Mouse (Mus musculus): ENCODE measurements around the gene 4933405L10Rik. TPM values are rescaled to one million over a fixed set of nuclear protein-coding genes. Genes with fewer than 3 reads are reported as not detected.

The 4933405L10Rik gene
- total RNA-seq, 2 experiments from 2014 or later: not detected

DNA sequence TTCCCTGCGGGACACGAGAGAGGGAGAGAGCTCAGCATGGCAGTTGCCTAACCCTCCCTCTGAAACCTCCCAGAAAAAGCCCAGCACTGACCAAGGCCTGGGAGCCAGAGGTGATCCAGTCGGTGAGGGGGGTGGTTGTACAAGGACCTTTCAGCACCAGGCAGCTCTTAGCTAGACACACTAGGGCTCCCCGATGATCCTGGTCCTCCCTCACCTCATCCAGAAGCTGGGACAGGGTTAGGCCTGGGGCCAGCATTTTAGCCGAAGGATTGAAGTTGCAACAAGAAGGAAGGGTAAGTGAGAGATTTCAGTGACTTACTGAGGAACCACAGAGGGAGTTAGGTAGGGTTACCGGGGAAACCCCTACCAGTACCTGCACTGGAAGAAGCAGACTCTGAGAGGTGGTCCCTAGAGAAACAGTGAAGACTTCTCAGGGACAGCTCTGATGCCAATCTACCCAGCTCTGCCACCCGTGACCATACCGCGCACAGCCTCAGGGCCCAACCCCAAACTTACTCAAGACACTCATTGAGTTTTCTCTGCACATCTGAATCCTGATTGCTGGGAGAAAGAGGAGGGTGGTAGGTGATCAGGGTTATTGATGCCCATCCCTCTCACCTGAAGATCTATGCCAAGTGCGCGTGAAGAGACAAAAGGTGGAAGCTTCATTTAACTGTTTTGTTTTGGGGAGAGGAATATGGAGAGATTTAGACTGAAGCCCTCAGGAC, 7.8 kb upstream of the 4933405L10Rik start:
- ATAC-seq (replicated peaks; ENCODE audit: low FRiP score, poor library complexity, severe bottlenecking): no peak

DNA sequence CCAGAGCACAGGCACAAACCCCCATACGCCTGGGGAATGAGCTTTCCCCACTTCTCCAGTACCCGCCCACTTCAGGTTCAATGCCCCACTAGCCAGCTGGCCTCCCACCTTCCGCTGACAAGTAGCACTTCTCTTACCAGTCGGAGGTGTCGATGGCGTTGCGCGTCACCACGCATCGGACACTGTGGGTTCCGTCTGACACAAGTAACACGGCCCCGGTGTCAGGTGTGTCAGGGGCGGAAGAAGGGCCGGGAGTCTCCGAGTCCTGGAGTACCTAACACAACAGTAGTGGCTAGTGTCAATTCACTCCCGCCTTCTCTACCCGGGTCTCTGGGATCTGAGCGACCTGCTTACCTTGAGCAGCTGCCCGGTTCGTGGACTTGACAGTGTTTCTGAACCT, 6.9 kb upstream of the 4933405L10Rik start:
- ATAC-seq (replicated peaks; ENCODE audit: low FRiP score, poor library complexity, severe bottlenecking): peak; percentile 57

DNA sequence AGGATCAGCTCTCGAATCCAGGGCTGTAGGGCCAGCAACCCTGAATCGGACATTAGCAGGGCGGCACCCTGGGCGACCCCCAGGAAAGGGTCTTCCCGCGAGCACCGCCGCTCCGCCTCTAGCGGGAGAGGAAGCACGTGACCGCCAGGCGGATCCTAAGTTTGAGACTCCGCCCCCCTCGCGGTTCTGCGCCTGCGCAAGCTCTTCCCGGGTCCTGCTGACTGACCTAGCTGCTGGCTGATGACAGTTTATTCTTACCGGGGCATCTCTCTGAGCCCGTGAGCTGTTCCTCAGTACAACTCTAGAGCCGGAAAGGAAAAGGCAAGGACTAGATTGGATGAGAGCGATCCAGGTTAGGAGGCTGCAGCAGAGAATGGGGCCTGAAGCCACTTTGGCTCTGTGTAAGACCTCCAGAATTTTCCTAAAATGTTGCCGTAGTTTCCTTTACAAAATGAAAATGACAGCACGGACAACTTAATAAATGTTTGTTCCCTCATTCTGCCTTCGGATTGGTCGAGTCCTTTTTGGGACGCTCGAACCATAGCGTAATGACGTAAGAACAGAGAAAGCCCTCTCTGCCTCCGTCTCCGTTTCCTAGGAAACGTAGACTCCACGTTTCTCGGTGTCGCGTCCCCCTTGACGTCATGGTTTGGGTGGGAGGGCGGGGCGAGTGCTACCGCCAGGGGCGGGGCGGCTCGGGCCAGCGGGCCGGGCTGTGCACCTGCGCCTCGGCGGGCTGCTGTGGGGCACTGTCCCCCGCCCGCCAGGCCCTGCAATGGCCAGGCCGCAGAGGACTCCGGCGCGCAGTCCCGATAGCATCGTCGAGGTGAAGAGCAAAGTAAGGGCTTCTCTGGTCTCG, 6.3 kb upstream of the 4933405L10Rik start, which contains the start of the genes Acd and Pard6a:
Gene Acd, minus strand, starts transcription at position 137 of the 859 bp plus-strand sequence.
Gene Pard6a, plus strand, starts transcription at position 183 of the 859 bp plus-strand sequence.
- ATAC-seq (replicated peaks; ENCODE audit: low FRiP score, poor library complexity, severe bottlenecking): peak; percentile 87

DNA sequence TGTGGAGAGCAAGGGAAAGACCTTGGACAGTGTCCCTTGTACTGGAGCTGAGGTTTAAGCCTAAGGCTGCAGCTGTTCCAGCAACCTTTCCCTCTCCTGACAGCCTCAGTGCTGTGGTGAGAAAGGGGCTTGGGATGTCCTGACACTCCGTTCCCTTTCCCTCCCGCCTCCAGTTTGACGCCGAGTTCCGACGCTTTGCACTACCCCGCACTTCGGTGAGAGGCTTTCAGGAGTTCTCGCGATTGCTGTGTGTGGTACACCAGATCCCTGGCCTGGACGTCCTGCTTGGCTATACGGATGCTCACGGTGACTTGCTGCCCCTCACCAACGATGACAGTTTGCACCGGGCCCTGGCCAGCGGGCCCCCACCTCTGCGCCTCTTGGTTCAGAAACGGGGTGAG, 5.5 kb upstream of the 4933405L10Rik start:
- ATAC-seq (replicated peaks; ENCODE audit: low FRiP score, poor library complexity, severe bottlenecking): no peak

DNA sequence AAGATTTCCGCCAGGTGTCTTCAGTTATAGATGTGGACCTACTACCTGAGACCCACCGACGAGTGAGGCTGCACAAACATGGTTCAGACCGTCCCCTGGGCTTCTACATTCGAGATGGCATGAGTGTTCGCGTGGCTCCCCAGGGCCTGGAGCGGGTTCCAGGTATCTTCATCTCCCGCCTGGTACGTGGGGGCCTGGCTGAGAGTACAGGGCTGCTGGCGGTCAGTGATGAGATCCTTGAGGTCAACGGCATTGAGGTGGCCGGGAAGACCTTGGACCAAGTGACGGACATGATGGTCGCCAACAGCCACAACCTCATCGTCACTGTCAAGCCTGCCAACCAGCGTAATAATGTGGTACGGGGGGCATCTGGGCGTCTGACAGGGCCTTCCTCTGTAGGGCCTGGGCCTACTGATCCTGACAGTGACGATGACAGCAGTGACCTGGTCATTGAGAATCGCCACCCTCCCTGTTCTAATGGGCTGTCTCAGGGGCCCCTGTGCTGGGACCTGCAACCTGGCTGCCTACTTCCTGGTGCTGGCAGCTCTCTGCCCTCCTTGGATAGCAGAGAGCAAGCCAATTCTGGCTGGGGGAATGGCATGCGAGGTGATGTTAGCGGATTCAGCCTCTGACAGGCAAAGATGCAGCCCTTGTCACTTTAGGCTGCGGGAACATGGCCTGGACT, 4.6 kb upstream of the 4933405L10Rik start:
- ATAC-seq (replicated peaks; ENCODE audit: low FRiP score, poor library complexity, severe bottlenecking): no peak

DNA sequence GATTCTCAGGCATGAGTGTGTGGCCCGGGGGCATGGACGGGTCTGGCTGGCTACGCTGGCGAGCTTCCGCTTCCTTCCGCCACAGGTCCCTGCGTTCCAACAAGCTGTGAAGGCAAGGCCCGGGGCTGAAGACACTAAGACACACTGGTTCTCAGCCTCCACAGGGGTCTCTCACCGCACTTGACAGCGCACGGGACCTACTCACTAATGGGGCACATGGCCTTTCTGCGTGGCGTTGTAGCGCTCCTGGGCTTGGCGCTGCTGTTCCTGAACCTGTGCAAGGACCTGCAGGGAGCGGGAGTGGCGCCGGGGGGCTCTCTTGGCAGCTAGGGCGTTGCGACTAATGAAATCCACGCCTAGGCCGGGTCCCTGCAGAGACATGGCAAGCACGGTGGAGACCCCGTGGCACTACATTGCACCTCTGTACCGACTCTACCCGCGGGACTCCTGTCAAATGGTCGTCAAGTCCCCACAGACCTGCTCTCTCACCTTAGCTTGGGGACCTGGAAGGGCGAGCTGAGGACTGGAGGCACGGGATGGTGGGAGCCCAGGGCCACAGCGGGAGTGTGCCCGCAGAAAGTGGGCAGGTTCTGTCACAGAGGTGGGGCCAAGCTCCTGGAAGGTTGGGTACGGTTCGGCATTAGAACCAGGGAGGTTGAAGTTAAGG, 3.2 kb upstream of the 4933405L10Rik start:
- no peak for ATAC-seq (replicated peaks; ENCODE audit: low FRiP score, poor library complexity, severe bottlenecking)

DNA sequence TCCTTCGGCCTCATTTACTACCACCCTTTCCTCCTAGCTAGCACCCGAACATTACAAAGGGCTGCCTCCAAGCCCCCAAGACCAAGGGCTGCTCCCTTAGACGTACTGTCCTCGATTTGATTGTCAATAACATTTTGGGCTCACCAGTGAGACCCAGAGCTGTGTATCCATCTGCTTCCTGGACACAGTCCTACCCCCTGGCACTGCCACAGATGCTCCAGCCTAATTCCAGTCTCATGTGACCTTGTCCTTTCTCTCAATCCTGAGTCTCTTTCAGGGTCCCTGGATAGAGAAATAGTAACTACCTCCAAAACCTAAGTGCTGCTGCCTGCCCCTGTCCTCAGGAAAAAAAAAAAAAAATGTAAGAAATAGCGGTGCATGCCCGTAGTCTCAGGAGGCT, 2.5 kb upstream of the 4933405L10Rik start:
- ATAC-seq (replicated peaks; ENCODE audit: low FRiP score, poor library complexity, severe bottlenecking): no peak

DNA sequence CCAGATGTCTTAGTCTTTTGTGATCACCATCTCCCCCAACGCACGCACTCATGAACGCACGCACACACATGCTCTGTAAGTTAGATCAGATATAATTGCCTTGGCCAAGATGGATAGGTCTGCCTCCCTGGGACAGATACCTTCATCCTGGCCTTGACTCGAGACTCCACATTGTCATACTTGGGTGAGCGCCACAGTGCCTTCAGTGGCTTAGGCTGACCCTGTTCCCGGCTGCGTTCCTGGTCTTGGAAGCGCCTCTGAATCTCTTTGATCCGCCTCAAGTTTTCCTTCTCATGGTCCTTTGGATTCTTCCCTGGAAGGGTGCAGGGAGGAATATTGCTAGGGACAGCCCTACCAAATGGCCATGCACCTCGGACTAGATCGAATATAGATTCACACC, 1.0 kb upstream of the 4933405L10Rik start:
- no peak for ATAC-seq (replicated peaks; ENCODE audit: low FRiP score, poor library complexity, severe bottlenecking)

DNA sequence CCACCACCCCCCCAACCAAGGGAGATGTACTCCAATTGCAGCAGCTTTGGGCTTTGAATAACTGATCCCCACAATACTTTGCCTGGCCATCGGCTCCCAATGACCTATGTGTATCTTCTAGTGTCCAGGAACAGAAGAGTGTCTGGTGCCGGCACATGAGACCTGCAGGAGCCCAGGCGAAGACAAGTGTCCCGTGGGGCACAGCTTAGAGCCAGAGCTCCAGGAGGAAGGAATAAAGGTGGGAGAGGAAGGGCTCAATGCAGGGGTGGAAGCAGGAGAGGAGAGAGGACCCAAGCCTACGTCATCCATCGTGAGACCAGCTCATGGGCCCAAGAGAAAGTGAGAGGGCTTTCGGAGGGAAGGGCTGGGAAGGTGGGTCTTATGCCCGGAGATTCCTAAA, 1.2 kb downstream of the 4933405L10Rik start:
- ATAC-seq (replicated peaks; ENCODE audit: low FRiP score, poor library complexity, severe bottlenecking): no peak

DNA sequence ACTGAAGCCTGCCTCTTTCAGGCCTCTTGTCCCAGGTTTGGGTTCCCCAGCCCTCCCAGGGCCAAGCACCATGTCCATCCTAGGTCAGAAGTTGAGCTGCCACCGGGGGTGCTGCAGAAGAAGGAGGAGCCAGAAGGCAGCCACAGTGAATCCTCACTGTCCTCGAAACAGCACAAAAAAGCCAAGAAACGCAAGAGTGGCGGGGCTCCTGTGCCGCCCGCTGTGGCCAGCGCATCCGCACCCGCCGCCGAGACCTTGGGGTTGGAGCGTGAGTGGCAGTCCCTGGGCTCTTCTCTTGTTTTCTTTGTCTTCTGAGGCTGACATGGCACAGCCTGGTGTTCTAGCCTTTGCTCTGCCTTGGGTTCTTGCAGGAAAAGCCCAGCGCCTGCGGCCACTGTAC, 1.9 kb downstream of the 4933405L10Rik start:
- no peak for ATAC-seq (replicated peaks; ENCODE audit: low FRiP score, poor library complexity, severe bottlenecking)

DNA sequence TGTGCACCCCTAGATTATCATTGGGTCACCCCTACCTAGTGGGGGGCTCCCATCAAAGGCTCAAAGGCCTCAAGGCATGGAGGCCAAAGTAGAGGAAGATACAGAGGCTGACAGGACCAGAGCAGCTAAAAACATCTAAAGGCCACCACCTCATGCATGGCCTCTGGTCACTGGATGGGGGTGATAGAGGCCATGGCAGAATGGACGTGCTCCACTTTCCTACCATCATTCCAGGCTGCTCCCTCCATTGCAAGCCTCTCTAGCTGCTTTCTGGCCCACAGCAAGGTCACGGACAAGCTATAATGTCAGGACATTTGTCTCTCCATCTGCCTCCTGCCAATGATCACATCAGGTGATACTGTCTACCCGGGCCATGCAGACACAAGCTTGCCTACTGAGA, 4.8 kb downstream of the 4933405L10Rik start:
- no peak for ATAC-seq (replicated peaks; ENCODE audit: low FRiP score, poor library complexity, severe bottlenecking)

DNA sequence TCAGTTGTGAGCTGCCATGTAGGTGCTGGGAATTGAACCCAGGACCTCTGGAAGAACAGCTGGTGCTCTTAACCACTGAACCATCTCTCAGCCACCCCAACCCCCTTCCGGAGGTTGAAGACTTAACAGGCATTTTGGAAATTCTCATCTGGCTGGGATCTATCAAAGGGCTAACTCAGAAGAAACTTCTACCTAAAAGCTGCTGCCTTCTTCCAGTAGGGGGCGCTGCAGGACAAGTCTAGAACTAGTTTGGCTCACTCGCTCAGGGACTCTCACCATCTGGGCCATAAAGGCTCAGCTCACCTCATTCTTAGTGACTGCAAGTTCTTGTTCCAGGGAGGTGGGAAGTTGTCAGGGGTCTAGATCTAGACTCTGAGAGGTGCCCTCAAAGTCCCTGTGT, 6.7 kb downstream of the 4933405L10Rik start:
- peak; percentile 85 for ATAC-seq (replicated peaks; ENCODE audit: low FRiP score, poor library complexity, severe bottlenecking)

DNA sequence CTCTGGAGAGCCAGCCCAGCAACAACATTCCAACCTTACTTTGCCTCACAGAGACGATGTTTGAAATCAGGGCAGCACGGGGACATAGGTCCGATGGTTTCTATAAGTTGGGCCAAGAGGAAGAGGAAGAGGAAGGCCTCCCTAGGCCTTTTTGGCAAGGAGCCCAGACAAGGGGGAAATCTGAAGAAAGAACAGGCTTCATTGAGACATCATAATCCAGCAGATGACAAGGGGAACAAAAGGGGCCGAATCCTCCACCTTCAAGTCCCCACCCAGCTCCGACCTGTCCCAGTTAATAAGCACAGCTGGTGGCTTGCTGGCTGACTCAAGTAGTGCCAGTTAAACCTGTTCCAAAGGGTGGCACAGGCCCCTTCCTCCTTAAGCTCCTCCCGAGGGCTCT, 7.6 kb downstream of the 4933405L10Rik start:
- no peak for ATAC-seq (replicated peaks; ENCODE audit: low FRiP score, poor library complexity, severe bottlenecking)

DNA sequence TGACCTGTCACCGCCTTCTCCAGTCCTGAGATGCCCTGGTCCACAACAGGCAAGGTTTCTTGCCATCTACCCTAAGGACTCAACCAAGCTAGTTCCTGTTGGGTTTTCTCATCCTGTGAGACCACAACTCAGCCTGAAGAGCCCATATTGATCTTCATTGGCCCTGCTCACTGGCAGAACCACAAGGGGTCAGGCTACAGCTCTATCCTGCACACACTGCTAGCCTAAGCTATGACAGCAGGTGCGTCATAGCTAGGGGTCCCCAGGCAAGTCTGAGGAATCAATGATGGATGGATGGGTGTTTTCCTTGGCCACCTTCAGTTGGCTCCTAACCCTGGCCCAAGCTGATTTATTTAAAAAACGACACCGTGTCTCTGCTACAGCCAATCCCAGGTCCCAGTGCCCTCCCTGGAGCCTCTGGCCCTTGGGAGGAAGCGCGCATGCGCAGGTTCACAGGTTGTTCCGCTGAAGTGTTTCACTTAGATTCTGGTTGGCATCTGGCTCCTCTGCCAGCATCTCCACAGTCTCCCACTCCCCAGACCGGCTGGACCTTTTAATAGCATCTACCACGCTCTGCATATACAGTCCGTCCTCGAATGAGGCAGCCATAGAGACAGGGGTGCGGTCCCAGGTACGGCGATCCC, 9.0 kb downstream of the 4933405L10Rik start:
- no peak for ATAC-seq (replicated peaks; ENCODE audit: low FRiP score, poor library complexity, severe bottlenecking)

DNA sequence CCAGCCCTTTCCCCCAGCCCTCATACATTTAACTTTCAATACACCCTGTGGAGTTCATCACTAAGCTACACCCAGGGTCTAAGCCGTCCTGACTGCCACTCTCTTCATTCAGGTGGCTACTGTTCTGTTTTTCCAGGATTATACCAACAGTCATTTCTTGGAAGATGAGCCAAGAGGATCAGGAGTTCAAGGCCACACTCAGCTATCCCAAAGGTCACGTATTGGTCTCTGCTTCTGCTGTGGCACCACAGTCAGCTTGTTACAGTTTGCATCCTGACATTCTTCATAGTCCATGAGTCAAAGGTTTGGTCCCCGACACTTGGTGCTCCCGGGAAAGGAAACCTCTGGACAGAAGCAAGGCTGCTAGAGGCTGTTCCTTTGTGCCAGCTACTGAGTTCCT, 12.2 kb downstream of the 4933405L10Rik start:
- no peak for ATAC-seq (replicated peaks; ENCODE audit: low FRiP score, poor library complexity, severe bottlenecking)

DNA sequence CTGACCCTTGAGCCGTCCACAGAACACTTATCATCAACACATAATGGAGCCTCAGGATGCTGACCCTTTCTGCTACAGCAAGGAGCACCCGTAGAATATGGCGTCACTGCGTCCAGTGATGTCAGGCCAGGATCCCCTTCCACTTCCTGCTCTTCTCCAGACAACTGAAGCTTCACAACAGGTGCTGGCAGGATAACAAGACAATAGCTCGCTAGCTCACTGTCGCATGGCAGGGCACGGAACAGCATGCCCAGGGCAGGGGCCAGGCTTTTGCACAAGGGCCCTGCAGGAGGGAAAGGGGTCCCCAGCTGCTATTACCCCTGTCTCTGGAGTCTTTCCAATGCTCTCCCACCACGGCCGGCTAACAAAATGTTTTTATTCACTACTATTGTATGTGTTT, 15.4 kb downstream of the 4933405L10Rik start:
- no peak for ATAC-seq (replicated peaks; ENCODE audit: low FRiP score, poor library complexity, severe bottlenecking)

DNA sequence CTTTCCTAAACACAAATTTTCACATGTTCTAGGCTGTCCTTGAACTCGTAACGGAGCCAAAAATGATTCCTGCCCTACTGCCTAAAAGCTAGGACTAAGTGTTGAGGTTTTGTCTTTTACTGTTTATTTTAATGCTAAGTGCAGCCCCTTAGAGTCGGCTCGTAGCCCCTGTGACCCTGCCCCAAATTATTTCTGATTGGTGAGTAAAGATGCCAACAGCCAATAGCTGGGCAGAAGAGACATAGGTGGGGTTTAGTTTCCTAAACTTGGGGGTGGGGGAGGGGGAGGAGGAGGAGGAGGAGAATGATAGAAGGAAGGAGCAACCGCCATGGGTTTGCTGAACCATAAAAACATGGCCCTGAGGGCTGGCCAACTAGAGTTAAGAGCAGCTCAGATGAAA, 18.3 kb downstream of the 4933405L10Rik start:
- ATAC-seq (replicated peaks; ENCODE audit: low FRiP score, poor library complexity, severe bottlenecking): no peak

DNA sequence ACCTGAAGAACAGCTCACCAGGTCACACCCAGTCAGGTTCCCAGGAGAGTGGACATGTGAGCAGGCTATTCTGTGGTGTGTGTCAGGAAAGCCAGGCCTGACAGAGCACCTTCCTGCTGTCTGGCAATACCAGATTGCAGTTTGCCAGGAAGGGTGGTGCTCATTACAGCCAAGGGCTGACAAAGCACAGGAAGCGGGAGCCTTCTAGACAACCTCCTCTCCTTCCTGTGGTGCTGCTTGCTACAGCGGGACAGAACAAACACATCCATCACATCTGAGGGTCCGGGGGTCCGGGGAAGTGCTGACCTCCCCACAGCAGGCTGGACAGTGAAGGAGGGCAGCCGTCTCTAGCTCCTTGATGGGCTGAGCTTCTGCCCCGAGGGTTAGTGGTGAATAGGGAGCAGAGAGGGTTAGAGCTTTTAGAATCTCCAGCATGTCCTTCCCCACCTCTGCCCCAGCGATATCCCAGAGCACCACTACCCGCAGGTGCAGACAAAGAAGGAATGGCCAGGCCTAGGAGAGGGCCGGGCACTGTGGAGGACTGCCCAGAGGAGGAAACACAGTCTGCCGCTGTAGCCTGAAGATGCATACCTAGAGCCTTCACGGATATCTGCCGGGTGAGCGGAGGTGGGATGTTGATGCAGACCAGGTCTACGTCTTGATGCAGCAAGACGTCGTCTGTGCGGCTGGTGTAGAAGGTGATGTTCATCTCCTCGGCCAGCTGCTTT, 20.1 kb downstream of the 4933405L10Rik start:
- ATAC-seq (replicated peaks; ENCODE audit: low FRiP score, poor library complexity, severe bottlenecking): 0 out of 2 replicates have a peak, but pooled peaks have one; percentile 20

DNA sequence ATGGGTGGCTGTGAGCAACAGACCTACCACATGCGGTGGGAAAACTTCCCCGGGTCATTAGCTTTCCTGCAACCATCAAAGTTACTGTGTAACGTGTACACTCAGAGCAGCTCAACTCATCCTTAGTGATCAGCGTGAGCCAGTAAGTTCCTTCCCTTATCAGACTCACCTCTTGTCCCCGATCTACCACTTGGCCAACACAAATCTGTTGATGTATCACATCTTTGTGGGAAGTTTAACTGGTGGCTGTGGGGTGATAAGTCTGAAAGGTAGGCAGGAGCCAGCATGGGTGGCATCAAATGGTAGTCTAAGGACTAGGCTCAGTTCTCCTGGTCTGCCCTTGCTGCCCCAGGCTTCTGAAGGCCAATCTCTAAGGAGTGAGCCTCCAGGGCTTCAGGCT, 24.7 kb downstream of the 4933405L10Rik start:
- ATAC-seq (replicated peaks; ENCODE audit: low FRiP score, poor library complexity, severe bottlenecking): no peak

All from erythroblast, adult 5-6 weeks (primary cell).